Comparison of ENCODE assay signal across 10 mouse cellular contexts in the genomic region with DNA sequence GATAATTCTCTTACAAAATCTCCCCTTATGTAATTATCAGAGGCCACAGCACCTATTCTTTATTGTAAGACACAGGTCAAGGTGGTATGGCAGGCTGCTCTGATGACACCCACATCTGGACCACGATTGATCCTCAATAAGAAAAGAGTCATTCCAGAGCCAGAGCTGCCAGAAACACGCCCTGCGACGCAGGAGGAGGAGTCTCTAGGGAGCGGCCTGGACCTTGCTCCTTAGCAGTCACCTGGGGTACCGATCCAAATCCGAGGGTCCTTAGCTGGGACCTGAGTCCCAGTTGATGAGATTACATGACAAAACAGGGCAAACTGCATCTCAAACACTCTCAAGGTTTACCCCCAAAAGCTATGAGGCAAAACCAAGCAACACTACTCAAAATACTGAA. TPM values are rescaled to one million over a fixed set of nuclear protein-coding genes. Genes with fewer than 3 reads are reported as not detected.
DNase-seq lines count a peak whose midpoint lies in the region; ATAC-seq and TF ChIP-seq lines count a peak whose summit lies in the region.
"Had no signal": no experiment of that assay in that cellular context is flagged by ENCODE, and none has a peak within 500 bp of the region (broad histone marks: within the 10 kb centered on the region; RNA-seq: fewer than 3 reads in every experiment).

No protein-coding gene starts in this region.

- H3K27ac ChIP-seq in embryonic facial prominence, embryonic 12.5 days: no peak overlapping the region
- no peak overlapping the region for H3K27ac ChIP-seq in kidney, embryonic 14.5 days (ENCODE audit: low read depth, low read length)
- H3K27ac ChIP-seq in midbrain, postnatal 0 days (ENCODE audit: low read depth, low read length): no peak overlapping the region
- H3K27ac ChIP-seq in thymus, adult 2 months (ENCODE audit: control insufficient read depth, insufficient read depth, low read length): no peak overlapping the region

- H3K4me3 ChIP-seq in embryonic facial prominence, embryonic 12.5 days: no peak overlapping the region
- H3K4me3 ChIP-seq in kidney, embryonic 14.5 days (ENCODE audit: low read length): no peak overlapping the region
- 0 out of 2 replicates have a peak overlapping the region, but pooled peaks have one; percentile 84 for H3K4me3 ChIP-seq in midbrain, postnatal 0 days (ENCODE audit: low read depth, low read length)
- no peak overlapping the region for H3K4me3 ChIP-seq in thymus, adult 2 months (ENCODE audit: control insufficient read depth, insufficient read depth, low read length)

- TF ChIP-seq CTCF in midbrain, postnatal 0 days (IDR thresholded peaks at IDR 0.05): no peak
- no peak for TF ChIP-seq CTCF in thymus, adult 2 months (IDR thresholded peaks at IDR 0.05; ENCODE audit: borderline replicate concordance, control insufficient read depth, extremely low read depth, insufficient read depth, low read length, poor library complexity)

- no peak for TF ChIP-seq POLR2A in thymus, adult 2 months (IDR thresholded peaks at IDR 0.05; ENCODE audit: control insufficient read depth, extremely low read depth, insufficient read depth, low read length, poor library complexity)

- peak; percentile 60 for DNase-seq in kidney, adult 11 months
- no peak for DNase-seq in kidney, postnatal 14 days
- DNase-seq in midbrain, postnatal 0 days (ENCODE audit: low spot score): no peak
- DNase-seq in thymus, adult 2 months: no peak
- DNase-seq: gastrocnemius, postnatal 36 days; lung, postnatal 14 days had no signal

- H3K27me3 ChIP-seq in embryonic facial prominence, embryonic 12.5 days: no peaks in the 10 kb centered on the region
- no peaks in the 10 kb centered on the region for H3K27me3 ChIP-seq in kidney, embryonic 14.5 days (ENCODE audit: control insufficient read depth, insufficient read depth, low read length)
- H3K27me3 ChIP-seq in midbrain, postnatal 0 days (ENCODE audit: insufficient read depth, low read length): no peaks in the 10 kb centered on the region
- no peaks in the 10 kb centered on the region for H3K27me3 ChIP-seq in thymus, adult 2 months (ENCODE audit: control insufficient read depth, insufficient read depth, low read length)

- peaks cover 30% of the 10 kb centered on the region for H3K4me1 ChIP-seq in embryonic facial prominence, embryonic 12.5 days
- H3K4me1 ChIP-seq in kidney, embryonic 14.5 days (ENCODE audit: control insufficient read depth, insufficient read depth, low read length): peaks cover 24% of the 10 kb centered on the region
- H3K4me1 ChIP-seq in midbrain, postnatal 0 days (ENCODE audit: insufficient read depth, low read length): no peaks in the 10 kb centered on the region
- H3K4me1 ChIP-seq in thymus, adult 2 months (replicated peaks; ENCODE audit: control insufficient read depth, insufficient read depth, low read length): peaks cover 18% of the 10 kb centered on the region

- H3K9ac ChIP-seq in embryonic facial prominence, embryonic 12.5 days: no peak overlapping the region
- H3K9ac ChIP-seq in kidney, embryonic 14.5 days (ENCODE audit: low read depth, low read length): no peak overlapping the region
- no peak overlapping the region for H3K9ac ChIP-seq in midbrain, postnatal 0 days (replicated peaks; ENCODE audit: low read length, poor library complexity, severe bottlenecking)

- peaks cover 3% of the 10 kb centered on the region; the same call in 1 of the 2 replicates for H3K9me3 ChIP-seq in embryonic facial prominence, embryonic 12.5 days
- H3K9me3 ChIP-seq in kidney, embryonic 14.5 days (ENCODE audit: control insufficient read depth, low read length): peaks cover 3% of the 10 kb centered on the region; the same call in 1 of the 2 replicates
- H3K9me3 ChIP-seq in midbrain, postnatal 0 days (ENCODE audit: low read length): no peaks in the 10 kb centered on the region

- WGBS in embryonic facial prominence, embryonic 12.5 days: 84% methylated on average over 7 of the region's 7 CpGs
- WGBS in kidney, embryonic 14.5 days: 83% methylated on average over 7 of the region's 7 CpGs
- 92% methylated on average over 7 of the region's 7 CpGs for WGBS in midbrain, postnatal 0 days
- 91% methylated on average over 7 of the region's 7 CpGs for WGBS in thymus, adult 2 months

- ATAC-seq in embryonic facial prominence, embryonic 12.5 days (ENCODE audit: insufficient number of reproducible peaks, insufficient read depth, low FRiP score, low TSS enrichment): no peak
- ATAC-seq in kidney, embryonic 14.5 days (ENCODE audit: low FRiP score, low TSS enrichment): no peak
- ATAC-seq in midbrain, postnatal 0 days (ENCODE audit: low FRiP score): no peak
- no peak for ATAC-seq in inflammation-experienced regulatory T-cells, adult 6 months

- H3K4me2 ChIP-seq in embryonic facial prominence, embryonic 12.5 days (replicated peaks): 0 out of 2 replicates have a peak overlapping the region, but pooled peaks have one; percentile 15
- H3K4me2 ChIP-seq in kidney, embryonic 14.5 days (replicated peaks; ENCODE audit: low read depth, low read length): 0 out of 2 replicates have a peak overlapping the region, but pooled peaks have one; percentile 64
- H3K4me2 ChIP-seq in midbrain, postnatal 0 days (ENCODE audit: low read depth, low read length, poor library complexity, severe bottlenecking): peak overlapping the region; percentile 15; the same call in 1 of the 2 replicates

- H3K36me3 ChIP-seq in embryonic facial prominence, embryonic 12.5 days: peaks cover 33% of the 10 kb centered on the region
- peaks cover 36% of the 10 kb centered on the region for H3K36me3 ChIP-seq in kidney, embryonic 14.5 days (ENCODE audit: control insufficient read depth, insufficient read depth, low read length)
- H3K36me3 ChIP-seq in midbrain, postnatal 0 days (ENCODE audit: insufficient read depth, low read length): peaks cover 30% of the 10 kb centered on the region
- peaks cover 30% of the 10 kb centered on the region for H3K36me3 ChIP-seq in thymus, adult 2 months (ENCODE audit: control insufficient read depth, insufficient read depth, low read length)

RNA-seq across cellular contexts. Expression of a gene that starts 2.4 kb away (rescaled TPM):
- polyA plus RNA-seq in embryonic facial prominence, embryonic 12.5 days (2016; fragmentation: Nextera tagmentation; extraction: Ambion mirVana): 378 and 389 TPM in 2 replicates
- polyA plus RNA-seq in kidney, embryonic 14.5 days (2014; fragmentation: Nextera tagmentation; extraction: Ambion mirVana): 493 and 617 TPM in 2 replicates
- total RNA-seq in midbrain, postnatal 0 days (2014; rRNA removed): 96.5 and 122 TPM in 2 replicates
- 352 and 374 TPM in 2 replicates for polyA plus RNA-seq in midbrain, postnatal 0 days (2015; fragmentation: Nextera tagmentation; extraction: Ambion mirVana)
- 100 to 1,000 TPM; 126 to 295 (median 141) TPM for polyA plus RNA-seq in inflammation-experienced regulatory T-cells, adult 6 months (2017; shearing (Covaris generic))
- 195 and 214 TPM in 2 replicates for polyA plus RNA-seq in thymus, adult 2 months (2012; rRNA removed)

RNA-seq across cellular contexts. Expression of a gene that starts 37.7 kb away (rescaled TPM):
- 0.13 and 0.43 TPM in 2 replicates for polyA plus RNA-seq in embryonic facial prominence, embryonic 12.5 days (2016; fragmentation: Nextera tagmentation; extraction: Ambion mirVana)
- 0.70 and 1.0 TPM in 2 replicates for polyA plus RNA-seq in kidney, embryonic 14.5 days (2014; fragmentation: Nextera tagmentation; extraction: Ambion mirVana)
- total RNA-seq in midbrain, postnatal 0 days (2014; rRNA removed): 0.27 TPM in 1 of 2 replicates, not detected in the other
- polyA plus RNA-seq in midbrain, postnatal 0 days (2015; fragmentation: Nextera tagmentation; extraction: Ambion mirVana): 0.10 and 0.18 TPM in 2 replicates
- 10 to 100 TPM in 2 of 3 experiments, 1 to 10 TPM in 1; 8.9 to 18.3 (median 18.2) TPM for polyA plus RNA-seq in inflammation-experienced regulatory T-cells, adult 6 months (2017; shearing (Covaris generic))
- 0.14 and 0.26 TPM in 2 replicates for polyA plus RNA-seq in thymus, adult 2 months (2012; rRNA removed)
- total RNA-seq: gastrocnemius, postnatal 36 days had no signal

RNA-seq across cellular contexts. Expression of a gene that starts 55.1 kb away (rescaled TPM):
- not detected in 2 replicates for polyA plus RNA-seq in embryonic facial prominence, embryonic 12.5 days (2016; fragmentation: Nextera tagmentation; extraction: Ambion mirVana)
- polyA plus RNA-seq in kidney, embryonic 14.5 days (2014; fragmentation: Nextera tagmentation; extraction: Ambion mirVana): not detected in 2 replicates
- not detected in 2 replicates for total RNA-seq in midbrain, postnatal 0 days (2014; rRNA removed)
- polyA plus RNA-seq in midbrain, postnatal 0 days (2015; fragmentation: Nextera tagmentation; extraction: Ambion mirVana): not detected in 2 replicates
- not detected for polyA plus RNA-seq in inflammation-experienced regulatory T-cells, adult 6 months (2017; shearing (Covaris generic))
- not detected in 2 replicates for polyA plus RNA-seq in thymus, adult 2 months (2012; rRNA removed)
- total RNA-seq: gastrocnemius, postnatal 36 days had no signal
- polyA plus RNA-seq: cortical plate, adult 2 months had no signal
